Mouse (Mus musculus) MEL (cell line): Measurements from ENCODE around the gene Lcor. TPM values are rescaled to one million over a fixed set of nuclear protein-coding genes. Genes with fewer than 3 reads are reported as not detected.

Experiments
- DNase-seq: peaks from one replicate; pipeline ENCODE4 v3.0.0; 2011; ENCODE audit warnings: low read depth, low spot score
- H3K27ac ChIP-seq: 2 replicates; pipeline ENCODE4 v1.5.1; 2012; ENCODE audit warnings: low read depth, mild to moderate bottlenecking, control low read depth, low read length, moderate library complexity; ENCODE audit not compliant: control insufficient read depth
- H3K27me3 ChIP-seq, 2 experiments: fragments of 150-350 bp in 1 of 2; sonication (generic) in 1 of 2; 2 replicates each; pipeline ENCODE4 v1.6.1; 2012; ENCODE audit warnings: low read length in 2 of 2, mild to moderate bottlenecking in 2 of 2, improper control_type of control experiment in 1 of 2, moderate library complexity in 1 of 2; ENCODE audit not compliant: insufficient read depth in 2 of 2, control insufficient read depth in 1 of 2
- H3K36me3 ChIP-seq, 2 experiments: 2 replicates each; pipeline ENCODE4 v1.6.1; 2012 to 2014; ENCODE audit warnings: low read length in 2 of 2, improper control_type of control experiment in 1 of 2, inconsistent platforms in 1 of 2, mild to moderate bottlenecking in 1 of 2; ENCODE audit not compliant: insufficient read depth in 2 of 2, control insufficient read depth in 1 of 2
- H3K4me1 ChIP-seq, 2 experiments: fragments of 150-350 bp in 1 of 2; sonication (generic) in 1 of 2; 2 replicates each; pipeline ENCODE4 v1.6.1; 2012; ENCODE audit warnings: low read length in 2 of 2, improper control_type of control experiment in 1 of 2, mild to moderate bottlenecking in 1 of 2; ENCODE audit not compliant: insufficient read depth in 2 of 2, control insufficient read depth in 1 of 2
- H3K4me3 ChIP-seq, 2 experiments: fragments of 150-350 bp in 1 of 2; sonication (generic) in 1 of 2; 2 replicates each; pipeline ENCODE4 v1.5.1; 2012; ENCODE audit warnings: low read depth in 2 of 2, low read length in 2 of 2, mild to moderate bottlenecking in 2 of 2, moderate library complexity in 2 of 2, control low read depth in 1 of 2, improper control_type of control experiment in 1 of 2; ENCODE audit not compliant: control insufficient read depth in 1 of 2, insufficient read depth in 1 of 2
- H3K79me2 ChIP-seq: 2 replicates; pipeline ENCODE4 v1.6.1; 2012; ENCODE audit warnings: mild to moderate bottlenecking, low read length, moderate library complexity; ENCODE audit not compliant: control insufficient read depth, poor library complexity, insufficient read depth
- H3K9ac ChIP-seq: 2 replicates; pipeline ENCODE4 v1.6.1; 2012; ENCODE audit warnings: low read depth, mild to moderate bottlenecking, control low read depth, low read length, moderate library complexity; ENCODE audit not compliant: control insufficient read depth, poor library complexity, severe bottlenecking
- H3K9me3 ChIP-seq: fragments of 150-350 bp; sonication (generic); replicated peaks from 2 replicates; pipeline ENCODE4 v1.6.1; 2012; ENCODE audit warnings: mild to moderate bottlenecking, low read length, improper control_type of control experiment, moderate library complexity; ENCODE audit not compliant: insufficient read depth
- BHLHE40 ChIP-seq: IDR thresholded peaks from 2 replicates; pipeline ENCODE4 v1.6.1; 2012; ENCODE audit warnings: low read depth, mild to moderate bottlenecking, inconsistent platforms, low read length, improper control_type of control experiment, borderline replicate concordance
- CHD2 ChIP-seq: IDR thresholded peaks from 2 replicates; pipeline ENCODE4 v1.6.1; 2011; ENCODE audit warnings: low read length, improper control_type of control experiment
- CTCF ChIP-seq, 3 experiments: IDR thresholded peaks in 2 of 3; conservative IDR thresholded peaks in 1 of 3; 2 replicates each; pipeline ENCODE4 v1.5.1; 2011 to 2012; ENCODE audit warnings: low read length in 3 of 3, low read depth in 2 of 3, mild to moderate bottlenecking in 2 of 3, improper control_type of control experiment in 1 of 3, inconsistent platforms in 1 of 3, mixed read lengths in 1 of 3, moderate library complexity in 1 of 3; ENCODE audit not compliant: control insufficient read depth in 1 of 3, insufficient read depth in 1 of 3, poor library complexity in 1 of 3, severe bottlenecking in 1 of 3
- E2F4 ChIP-seq: IDR thresholded peaks from 2 replicates; pipeline ENCODE4 v1.6.1; 2011; ENCODE audit warnings: low read depth, low read length, improper control_type of control experiment, borderline replicate concordance
- KAT2A ChIP-seq: conservative IDR thresholded peaks from 2 replicates; pipeline ENCODE4 v1.6.1; 2012; ENCODE audit warnings: low read depth, low read length, improper control_type of control experiment, inconsistent platforms
- MAFK ChIP-seq: IDR thresholded peaks from 2 replicates; pipeline ENCODE4 v1.6.1; 2011; ENCODE audit warnings: low read depth, mild to moderate bottlenecking, low read length, improper control_type of control experiment, borderline replicate concordance
- MAX ChIP-seq: IDR thresholded peaks from 2 replicates; pipeline ENCODE4 v1.6.1; 2011; ENCODE audit warnings: low read length, improper control_type of control experiment
- MAZ ChIP-seq: IDR thresholded peaks from 2 replicates; pipeline ENCODE4 v1.6.1; 2012; ENCODE audit warnings: low read depth, mild to moderate bottlenecking, inconsistent platforms, low read length, improper control_type of control experiment
- MEF2A ChIP-seq: IDR thresholded peaks from 2 replicates; pipeline ENCODE4 v1.6.1; 2014; ENCODE audit warnings: low read depth, mild to moderate bottlenecking, inconsistent platforms, low read length, improper control_type of control experiment; ENCODE audit not compliant: poor library complexity, insufficient replicate concordance, severe bottlenecking; ENCODE audit errors: extremely low read depth
- MYB ChIP-seq: IDR thresholded peaks from 2 replicates; pipeline ENCODE4 v1.6.1; 2011; ENCODE audit warnings: mild to moderate bottlenecking, low read depth, low read length, improper control_type of control experiment
- NRF1 ChIP-seq: IDR thresholded peaks from 2 replicates; pipeline ENCODE4 v1.6.1; 2014; ENCODE audit warnings: low read depth, mild to moderate bottlenecking, inconsistent platforms, low read length, improper control_type of control experiment, moderate library complexity; ENCODE audit not compliant: poor library complexity, insufficient read depth, severe bottlenecking
- POLR2A ChIP-seq, 2 experiments: IDR thresholded peaks; 2 replicates each; pipeline ENCODE4 v1.6.1; 2011 to 2012; ENCODE audit warnings: low read length in 2 of 2, mild to moderate bottlenecking in 2 of 2, control low read depth in 1 of 2, improper control_type of control experiment in 1 of 2, low read depth in 1 of 2, moderate library complexity in 1 of 2; ENCODE audit not compliant: control insufficient read depth in 1 of 2, insufficient read depth in 1 of 2, poor library complexity in 1 of 2
- POLR2AphosphoS2 ChIP-seq: IDR thresholded peaks from 2 replicates; pipeline ENCODE4 v1.6.1; 2011; ENCODE audit warnings: low read length, improper control_type of control experiment
- POLR2AphosphoS5 ChIP-seq: IDR thresholded peaks from 2 replicates; pipeline ENCODE4 v1.6.1; 2012; ENCODE audit warnings: low read depth, borderline replicate concordance, mild to moderate bottlenecking, inconsistent platforms, low read length, moderate library complexity, mixed read lengths
- RAD21 ChIP-seq: IDR thresholded peaks from 2 replicates; pipeline ENCODE4 v1.6.1; 2011; ENCODE audit warnings: mild to moderate bottlenecking, low read depth, low read length, improper control_type of control experiment
- RCOR1 ChIP-seq: IDR thresholded peaks from 2 replicates; pipeline ENCODE4 v1.6.1; 2012; ENCODE audit warnings: low read depth, mild to moderate bottlenecking, inconsistent platforms, low read length, improper control_type of control experiment
- TAL1 ChIP-seq: IDR thresholded peaks from 2 replicates; pipeline ENCODE4 v1.6.1; 2012; ENCODE audit warnings: mild to moderate bottlenecking, inconsistent platforms, low read length, moderate library complexity, mixed read lengths
- TBP ChIP-seq: IDR thresholded peaks from 2 replicates; pipeline ENCODE4 v1.8.0; 2011; ENCODE audit warnings: low read depth, low read length, improper control_type of control experiment
- TCF12 ChIP-seq: IDR thresholded peaks from 2 replicates; pipeline ENCODE4 v1.6.1; 2014; ENCODE audit warnings: low read depth, mild to moderate bottlenecking, inconsistent platforms, low read length, improper control_type of control experiment, moderate library complexity
- USF1 ChIP-seq: IDR thresholded peaks from 2 replicates; pipeline ENCODE4 v1.6.1; 2014; ENCODE audit warnings: low read depth, mild to moderate bottlenecking, inconsistent platforms, low read length, improper control_type of control experiment, moderate library complexity
- ZKSCAN1 ChIP-seq: IDR thresholded peaks from 2 replicates; pipeline ENCODE4 v1.6.1; 2012; ENCODE audit warnings: low read depth, mild to moderate bottlenecking, inconsistent platforms, low read length, improper control_type of control experiment, moderate library complexity
- ZNF384 ChIP-seq: IDR thresholded peaks from 2 replicates; pipeline ENCODE4 v1.6.1; 2012; ENCODE audit warnings: low read depth, mild to moderate bottlenecking, inconsistent platforms, low read length, improper control_type of control experiment
- polyA plus RNA-seq, 2 experiments: library from polyadenylated mRNA; stranded (reverse) in 1 of 2; unstranded in 1 of 2; fragments of >175 nt in 1 of 2; fragments of >200 nt in 1 of 2; gene quantifications; 2 replicates each; pipeline versions ENCODE4 v1.2.1 to v1.2.4; 2012; ENCODE audit warnings: low replicate concordance in 2 of 2, low read depth in 1 of 2; ENCODE audit not compliant: insufficient read length in 2 of 2, insufficient read depth in 1 of 2, missing spikeins in 1 of 2
- total RNA-seq: library from RNA; depleted of rRNA; stranded (reverse); fragments of 300-350 nt; gene quantifications from 2 replicates; pipeline ENCODE4 v1.2.3, GENCODE M21; 2012

Lcor gene
- total and polyA plus RNA-seq, 3 experiments, result 8.1 to 8.7 TPM; not detected in 1

DNA sequence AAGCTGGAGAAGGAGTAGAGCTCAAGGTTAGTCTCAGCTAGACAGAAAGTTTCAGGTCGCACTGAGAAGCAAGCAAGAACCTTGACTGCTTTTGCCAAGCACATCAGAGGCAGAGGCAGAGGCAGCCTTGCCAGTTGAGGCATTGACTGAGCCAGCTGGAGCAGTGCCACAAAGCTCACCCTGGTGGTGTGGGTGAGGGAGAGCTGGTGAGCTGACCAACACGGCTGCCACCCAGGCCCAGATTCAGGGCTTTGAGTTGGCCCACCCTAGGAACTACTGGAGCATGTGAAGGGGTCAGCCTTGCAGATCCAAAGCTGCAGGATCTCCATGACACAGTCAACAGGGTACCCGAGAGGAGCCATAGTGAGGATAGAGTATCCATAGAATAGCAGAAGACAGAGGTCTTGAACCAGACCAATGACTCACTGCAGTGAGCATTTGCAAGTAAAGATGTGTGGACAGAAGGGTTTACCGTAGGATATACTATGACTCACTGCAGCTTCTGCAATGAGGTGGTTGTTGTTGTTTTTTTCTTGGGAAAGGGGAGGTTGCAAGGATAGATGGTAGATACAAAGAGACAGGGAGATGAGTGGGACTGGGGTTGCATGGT, 97.0 kb downstream of the Lcor start:
- no peak for DNase-seq
- H3K27me3 ChIP-seq, result no peaks in the 10 kb centered on the region
- H3K9ac ChIP-seq, result no peak overlapping the region
- H3K36me3 ChIP-seq, result peaks cover 0 to 11% of the 10 kb centered on the region in 2 experiments; a peak in 2 of 4 replicates
- TF ChIP-seq MAX (no peak), RCOR1 (no peak), CHD2 (no peak)
- TF ChIP-seq, all 39 proteins: peak for 0
- H3K9me3 ChIP-seq, result no peaks in the 10 kb centered on the region
- no peak overlapping the region for H3K27ac ChIP-seq
- no peaks in the 10 kb centered on the region for H3K4me1 ChIP-seq
- H3K79me2 ChIP-seq, result no peaks in the 10 kb centered on the region
- H3K4me3 ChIP-seq, result no peak overlapping the region

DNA sequence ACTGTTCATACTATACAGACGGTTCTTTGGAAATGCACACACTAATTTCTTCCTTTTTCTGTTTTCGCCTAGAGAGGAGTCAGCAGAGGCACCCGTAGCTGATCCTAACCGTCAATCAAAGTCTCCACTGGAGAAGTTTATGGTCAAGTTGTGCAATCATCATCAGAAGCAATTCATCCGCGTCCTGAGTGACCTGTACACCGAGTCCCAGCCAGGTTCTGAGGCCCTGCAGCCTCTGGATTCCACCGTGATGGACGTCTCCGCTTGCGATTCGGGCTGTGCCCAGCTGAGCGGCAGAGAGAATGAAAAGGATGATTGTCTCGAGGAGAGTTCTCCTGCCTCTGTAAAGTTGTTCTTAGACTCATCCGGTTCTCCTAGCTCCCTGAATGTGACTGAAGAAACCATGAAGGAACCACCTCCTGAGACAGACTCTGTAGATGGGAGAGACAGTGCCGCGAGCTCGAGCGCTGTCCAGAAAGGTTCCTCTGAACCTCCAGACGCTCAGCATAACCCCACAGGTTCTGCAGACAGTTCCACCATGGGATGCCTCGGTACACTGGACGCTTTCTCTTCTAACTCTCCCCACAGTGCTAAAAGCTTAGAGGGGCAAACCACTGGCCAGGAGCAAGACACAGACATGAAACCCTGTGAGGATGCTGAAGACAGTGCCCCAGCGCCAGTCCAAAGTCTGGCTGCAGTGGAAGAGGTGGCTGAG, 99.4 kb downstream of the Lcor start, which contains the start of gene Gm340:
TSS of gene Gm340 (plus strand) at position 665 of the 715 bp plus-strand sequence.
- no peaks in the 10 kb centered on the region for H3K27me3 ChIP-seq
- no peak within 1 kb of the TSS for H3K9ac ChIP-seq
- no peaks in the 10 kb centered on the region for H3K4me1 ChIP-seq
- H3K36me3 ChIP-seq, result peaks cover 0 to 9% of the 10 kb centered on the region in 2 experiments; a peak in 2 of 4 replicates
- no peaks in the 10 kb centered on the region for H3K9me3 ChIP-seq
- no peak for TF ChIP-seq POLR2A (IDR thresholded peaks at IDR 0.05; ENCODE audit: control insufficient read depth in 1 of 2, insufficient read depth in 1 of 2, low read depth in 1 of 2, low read length in 2 of 2, poor library complexity in 1 of 2)
- no peak for TF ChIP-seq POLR2AphosphoS5
- no peak for TF ChIP-seq TAL1
- no peak for TF ChIP-seq MAZ
- no peak for TF ChIP-seq RAD21
- TF ChIP-seq NRF1, result no peak
- TF ChIP-seq CTCF (IDR thresholded peaks at IDR 0.05 in 2 of 3, conservative IDR thresholded peaks at IDR 0.05 in 1 of 3; ENCODE audit: control insufficient read depth in 1 of 3, insufficient read depth in 1 of 3, low read depth in 2 of 3, low read length in 3 of 3, poor library complexity in 1 of 3, severe bottlenecking in 1 of 3), result no peak
- TF ChIP-seq ZKSCAN1, result no peak
- TF ChIP-seq USF1, result no peak
- no peak for TF ChIP-seq MEF2A
- no peak for TF ChIP-seq BHLHE40
- no peak for TF ChIP-seq TBP
- no peak for TF ChIP-seq RCOR1
- no peak for TF ChIP-seq MAFK
- TF ChIP-seq MYB, result no peak
- TF ChIP-seq KAT2A, result no peak
- no peak for TF ChIP-seq POLR2AphosphoS2
- no peak for TF ChIP-seq E2F4
- TF ChIP-seq ZNF384, result no peak
- no peak for TF ChIP-seq TCF12
- DNase-seq, result no peak
- H3K27ac ChIP-seq, result no peak within 1 kb of the TSS
- no peak within 1 kb of the TSS for H3K4me3 ChIP-seq
- no peaks in the 10 kb centered on the region for H3K79me2 ChIP-seq
